Mouse (Mus musculus) cerebellum, adult 2 months (tissue): Measurements from ENCODE around the gene Gm5485.

ENCODE experiments used
- CTCF ChIP-seq: fragments of 200-500 bp; IDR thresholded peaks from 2 replicates; pipeline ENCODE4 v1.5.1; 2011; ENCODE audit warnings: low read depth, mild to moderate bottlenecking, control low read depth, low read length, moderate library complexity, borderline replicate concordance; ENCODE audit not compliant: insufficient read depth
- POLR2A ChIP-seq: fragments of 200-500 bp; IDR thresholded peaks from 2 replicates; pipeline ENCODE4 v1.6.1; 2011; ENCODE audit warnings: low read length, control low read depth, borderline replicate concordance; ENCODE audit not compliant: insufficient read depth

DNA sequence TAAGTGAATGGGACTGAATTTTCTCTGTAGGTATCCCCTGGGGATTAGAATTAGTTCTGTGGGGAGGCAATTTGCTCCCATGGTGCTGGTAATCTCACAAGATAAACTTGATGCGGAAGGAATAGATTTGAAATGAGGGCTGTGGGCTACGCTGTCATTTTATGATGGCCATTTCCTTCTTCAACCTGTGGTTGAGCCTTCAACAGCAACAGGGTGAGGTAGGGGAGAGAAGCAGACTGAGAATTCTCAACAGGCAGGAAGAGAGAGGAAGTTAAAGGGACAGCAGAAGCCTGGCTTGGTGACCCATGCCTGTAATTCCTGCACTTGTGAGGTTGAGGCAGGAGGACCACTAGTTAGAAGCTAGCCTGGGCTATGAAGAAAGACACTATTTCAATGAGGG lies 6.8 kb upstream of the Gm5485 start:
- no peak for TF ChIP-seq POLR2A
- no peak for TF ChIP-seq CTCF
